Mouse (Mus musculus) heart, adult 2 months (tissue): ENCODE measurements around the gene Cdc42se2. TPM values are rescaled to one million over a fixed set of nuclear protein-coding genes. Genes with fewer than 3 reads are reported as not detected.

ENCODE experiments used
- DNase-seq, 2 experiments: peaks; one replicate each; pipeline ENCODE4 v3.0.0; 2021
- H3K27ac ChIP-seq: fragments of 200-600 bp; 2 replicates; pipeline ENCODE4 v1.8.1; 2022
- H3K27me3 ChIP-seq: fragments of 200-500 bp; 2 replicates; pipeline ENCODE4 v1.6.1; 2012; ENCODE audit warnings: mild to moderate bottlenecking, low read length, inconsistent platforms, mixed read lengths; ENCODE audit not compliant: control insufficient read depth, insufficient read depth
- H3K36me3 ChIP-seq: fragments of 200-500 bp; 2 replicates; pipeline ENCODE4 v1.6.1; 2012; ENCODE audit warnings: low read length, inconsistent platforms; ENCODE audit not compliant: control insufficient read depth, insufficient read depth
- H3K4me1 ChIP-seq: fragments of 200-500 bp; 2 replicates; pipeline ENCODE4 v1.6.1; 2011; ENCODE audit warnings: low read length; ENCODE audit not compliant: control insufficient read depth, insufficient read depth
- H3K4me3 ChIP-seq: fragments of 200-600 bp; 2 replicates; pipeline ENCODE4 v1.8.1; 2022
- H3K79me2 ChIP-seq: fragments of 200-500 bp; replicated peaks from 2 replicates; pipeline ENCODE4 v1.6.1; 2012; ENCODE audit warnings: mild to moderate bottlenecking, inconsistent platforms, low read length, moderate library complexity, mixed read lengths; ENCODE audit not compliant: control insufficient read depth, insufficient read depth
- H3K9ac ChIP-seq: fragments of 200-500 bp; 2 replicates; pipeline ENCODE4 v1.6.1; 2012; ENCODE audit warnings: low read depth, mild to moderate bottlenecking, control low read depth, inconsistent platforms, low read length, mixed read lengths
- CTCF ChIP-seq: fragments of 200-600 bp; IDR thresholded peaks from 2 replicates; pipeline ENCODE4 v1.8.1; 2022; ENCODE audit warnings: antibody characterized with exemption, mild to moderate bottlenecking, moderate library complexity
- EP300 ChIP-seq: fragments of 200-500 bp; IDR thresholded peaks from 2 replicates; pipeline ENCODE4 v1.6.1; 2011; ENCODE audit warnings: low read depth, low read length, control low read depth; ENCODE audit not compliant: insufficient read depth
- POLR2A ChIP-seq: fragments of 200-500 bp; IDR thresholded peaks from 2 replicates; pipeline ENCODE4 v1.6.1; 2011; ENCODE audit warnings: mild to moderate bottlenecking, low read depth, low read length, control low read depth; ENCODE audit not compliant: insufficient read depth
- WGBS: fragments of 180-500 bp; shearing (Covaris S2); methylation state at CpG from one replicate; pipeline ENCODE4 v1.1.7; 2018; 5-methylcytosine and 5-hydroxymethylcytosine counted together
- intact Hi-C: fragments of 180-260 bp; cut with DNase I; formaldehyde crosslinking; loops from one replicate; pipeline ENCODE4 v1.15.1; 2025
- long read RNA-seq: library from polyadenylated mRNA; stranded (forward); transcript quantifications from one replicate; pipeline ENCODE4 v2.0.0, GENCODE M21; 2021
- polyA plus RNA-seq: library from polyadenylated mRNA; depleted of rRNA; stranded (reverse); fragments of >200 nt; gene quantifications from 2 replicates; pipeline ENCODE4 v1.2.3, GENCODE M21; 2012; rRNA removed
- total RNA-seq, 2 experiments: library from RNA; stranded (reverse); gene quantifications; 2 replicates each; pipeline ENCODE4 v1.2.3; 2021

Gene Cdc42se2
- total RNA-seq, result 10 to 100 TPM; 22.0 to 23.3 TPM
- polyA plus RNA-seq, result 24.7 and 41.3 TPM in 2 replicates
- long read RNA-seq, transcript Cdc42se2-201 (6 exons, 3,069 nt), result major isoform, 33 of 43 reads
- long read RNA-seq, partial matches to known transcripts, result 1 of 43 reads
- long read RNA-seq, other reads (novel, unspliced or antisense), result 9 of 43 reads

DNA sequence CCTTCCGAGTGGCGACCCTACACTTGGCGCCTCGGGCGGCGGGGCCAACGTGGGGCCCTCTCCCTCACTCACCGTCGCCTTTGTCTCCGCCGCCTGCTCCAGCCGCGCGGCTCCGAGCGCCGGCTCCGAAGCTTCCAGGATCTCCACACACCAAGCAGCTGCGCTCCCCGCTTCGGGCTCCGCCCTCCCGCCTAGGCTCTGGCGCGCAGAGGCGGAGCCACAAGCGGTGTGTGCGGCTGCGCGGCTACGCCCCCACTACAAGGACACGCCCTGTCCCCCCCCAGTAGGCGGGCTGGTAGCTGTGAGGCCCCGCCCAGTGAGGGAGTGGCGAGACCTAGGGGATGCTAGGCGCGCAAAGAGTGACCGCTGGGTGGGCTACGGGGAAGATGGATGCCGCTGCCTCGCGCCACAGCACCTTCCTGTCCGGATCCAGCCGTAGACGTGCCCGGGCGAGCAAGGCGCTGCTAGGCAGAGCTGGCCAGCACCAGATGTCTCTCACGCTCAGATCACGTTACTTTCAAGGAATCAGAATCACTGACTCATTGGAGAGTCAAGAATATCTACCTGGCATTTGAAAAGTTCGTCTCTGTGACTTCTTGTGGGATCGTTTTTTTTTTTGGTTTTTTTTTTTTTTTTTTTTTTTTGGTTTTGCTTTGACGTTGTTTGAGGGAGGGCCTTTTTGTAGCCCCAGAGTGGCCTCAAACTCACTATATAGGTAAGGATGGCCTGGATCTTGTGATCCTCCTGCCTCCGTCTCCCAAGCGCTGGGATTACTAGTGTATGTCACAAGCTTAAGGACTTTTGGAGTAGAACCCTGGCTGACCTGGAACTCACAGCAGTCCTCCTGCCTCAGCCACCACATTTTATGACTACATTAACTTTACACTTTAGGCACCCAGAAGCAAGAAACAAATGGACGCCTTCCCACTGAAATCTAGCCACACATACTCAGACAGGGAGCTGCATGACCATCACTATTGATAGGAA is at the start of gene Cdc42se2:
TSS of gene Cdc42se2 (minus strand) at position 188 of the 987 bp plus-strand sequence.
- WGBS, result 5% methylated on average over 56 of the region's 56 CpGs
- H3K9ac ChIP-seq, result peak within 1 kb of the TSS; percentile 97
- no peaks in the 10 kb centered on the region for H3K27me3 ChIP-seq
- peak within 1 kb of the TSS; percentile 95 for H3K27ac ChIP-seq
- H3K4me3 ChIP-seq, result peak within 1 kb of the TSS; percentile 72
- peak; percentile 97 to 99 for DNase-seq
- peaks cover 3% of the 10 kb centered on the region; the same call in 1 of the 2 replicates for H3K36me3 ChIP-seq
- TF ChIP-seq POLR2A, result peak; percentile 89
- peak; percentile 47 for TF ChIP-seq CTCF
- TF ChIP-seq EP300, result no peak
- peaks cover 7% of the 10 kb centered on the region for H3K4me1 ChIP-seq
- peaks cover 7% of the 10 kb centered on the region for H3K79me2 ChIP-seq
- intact Hi-C loops, result loop anchor here (1.0 to 2.0 kb wide), 3 partner anchors 18 to 84 kb away; partner anchors contain the start of gene Lyrm7

DNA sequence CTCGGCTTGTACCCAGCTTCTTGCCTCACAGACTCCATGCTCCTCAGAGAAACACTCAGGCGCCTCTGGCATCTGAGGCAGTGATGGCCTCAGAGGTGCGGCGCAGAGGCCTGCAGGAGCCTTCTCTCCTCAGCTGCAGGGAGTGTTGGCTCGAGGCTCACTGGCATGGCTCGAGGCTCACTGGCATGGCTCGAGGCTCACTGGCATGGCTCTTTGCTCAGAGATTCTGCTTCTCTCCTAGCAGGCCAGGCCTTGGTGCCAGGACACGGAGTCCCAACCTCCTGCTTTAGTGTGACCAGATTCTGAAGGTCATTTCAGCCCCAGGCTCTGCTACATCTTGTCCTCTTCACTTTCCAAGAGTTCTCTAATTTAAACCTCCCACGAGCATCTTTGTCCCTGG is 48.6 kb upstream of the Cdc42se2 start:
- DNase-seq, result peak; percentile 33 to 39
- WGBS, result 66% methylated on average over 9 of the region's 9 CpGs

DNA sequence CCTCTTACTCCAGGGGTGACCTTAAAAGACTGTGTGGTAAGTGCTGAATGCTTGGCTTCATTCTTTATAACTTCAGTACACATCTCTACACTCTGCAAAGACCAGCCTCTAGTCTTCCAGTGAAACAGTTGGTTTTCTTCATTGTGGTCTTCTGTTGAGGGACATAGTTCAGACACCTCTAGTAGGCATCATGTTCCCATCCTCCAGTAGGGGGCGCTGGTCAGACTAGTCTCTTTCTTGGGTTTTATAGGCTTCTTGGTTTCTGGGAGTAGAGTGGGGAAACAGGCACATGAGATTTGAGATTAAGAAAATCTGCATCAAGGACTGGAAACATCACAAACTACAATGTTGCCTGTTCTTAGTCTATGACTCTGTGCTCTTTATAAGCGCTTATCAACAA is 47.1 kb upstream of the Cdc42se2 start:
- WGBS, result 67% methylated on average over 2 of the region's 2 CpGs
- Histone ChIP-seq H3K27me3 (no peaks in the 10 kb centered on the region), H3K27ac (no peak overlapping the region), H3K79me2 (no peaks in the 10 kb centered on the region), H3K4me1 (no peaks in the 10 kb centered on the region), H3K4me3 (no peak overlapping the region), H3K9ac (no peak overlapping the region), H3K36me3 (no peaks in the 10 kb centered on the region)
- TF ChIP-seq EP300 (no peak), CTCF (peak; percentile 48), POLR2A (no peak)
- DNase-seq, result no peak
- intact Hi-C loops, result no loop called here

More for the DNA sequence above, 48.6 kb upstream of the Cdc42se2 start:
- intact Hi-C loops, result no loop called here
- TF ChIP-seq POLR2A (no peak), EP300 (no peak), CTCF (no peak)
- Histone ChIP-seq H3K9ac (no peak overlapping the region), H3K79me2 (no peaks in the 10 kb centered on the region), H3K4me3 (no peak overlapping the region), H3K27me3 (no peaks in the 10 kb centered on the region), H3K36me3 (no peaks in the 10 kb centered on the region), H3K4me1 (no peaks in the 10 kb centered on the region), H3K27ac (no peak overlapping the region)

DNA sequence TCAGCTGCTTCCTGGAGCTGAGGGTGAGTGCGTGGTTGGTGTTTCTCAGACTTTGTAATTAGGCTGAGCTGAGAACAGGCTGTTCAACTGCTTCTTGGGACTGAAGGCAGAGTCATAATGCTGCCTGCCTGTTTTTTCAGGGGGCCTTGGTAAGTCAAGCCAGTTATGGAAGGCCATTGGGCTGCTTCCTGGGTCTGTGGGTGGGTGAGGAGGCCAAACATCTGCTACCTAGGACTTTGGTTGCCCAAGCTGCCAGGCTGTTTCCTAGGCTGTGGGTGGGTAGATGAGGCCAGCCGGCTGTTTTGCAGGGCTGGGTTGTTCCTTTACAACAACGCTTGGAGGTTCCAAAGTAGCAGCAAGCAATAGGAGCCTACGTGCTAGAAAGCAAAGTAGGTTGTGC is 46.4 kb upstream of the Cdc42se2 start:
- Histone ChIP-seq H3K4me3 (no peak overlapping the region), H3K27ac (no peak overlapping the region), H3K27me3 (no peaks in the 10 kb centered on the region), H3K79me2 (no peaks in the 10 kb centered on the region), H3K36me3 (no peaks in the 10 kb centered on the region), H3K4me1 (no peaks in the 10 kb centered on the region), H3K9ac (no peak overlapping the region)
- no peak for DNase-seq
- TF ChIP-seq EP300 (no peak), CTCF (no peak), POLR2A (no peak)
- WGBS, result 92% methylated on average over 4 of the region's 4 CpGs
- intact Hi-C loops, result no loop called here

DNA sequence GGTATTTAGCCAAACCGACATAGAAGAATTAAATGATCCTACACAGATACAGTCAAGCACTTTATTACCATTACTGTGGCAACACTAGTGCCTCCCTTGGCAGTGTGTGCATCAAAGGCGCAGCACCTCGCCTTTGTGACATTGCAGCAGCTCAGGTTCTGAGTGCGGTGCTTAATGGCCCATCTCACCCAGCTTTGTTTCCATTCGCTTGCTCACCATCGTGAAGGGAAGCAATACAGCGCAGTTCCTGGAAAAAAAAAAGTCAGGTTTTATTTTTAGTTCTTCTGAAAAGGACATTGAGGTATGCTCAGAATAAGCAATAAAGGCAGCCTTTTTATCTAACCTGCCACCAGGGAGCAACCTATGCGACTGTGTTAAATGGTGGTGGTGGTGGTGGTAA is 39.3 kb upstream of the Cdc42se2 start:
- DNase-seq, result no peak
- no peak overlapping the region for H3K9ac ChIP-seq
- 87% methylated on average over 8 of the region's 8 CpGs for WGBS
- H3K4me3 ChIP-seq, result no peak overlapping the region
- H3K79me2 ChIP-seq, result no peaks in the 10 kb centered on the region
- intact Hi-C loops, result no loop called here
- no peaks in the 10 kb centered on the region for H3K4me1 ChIP-seq
- TF ChIP-seq CTCF (no peak), EP300 (no peak), POLR2A (no peak)
- no peaks in the 10 kb centered on the region for H3K27me3 ChIP-seq
- no peaks in the 10 kb centered on the region for H3K36me3 ChIP-seq
- H3K27ac ChIP-seq, result no peak overlapping the region
